Mouse (Mus musculus) liver, adult 2 months (tissue): ENCODE measurements around the gene Tsnaxip1.

Experiments
- CTCF ChIP-seq: fragments of 200-500 bp; IDR thresholded peaks from 2 replicates; pipeline ENCODE4 v1.5.1; 2011; ENCODE audit warnings: low read depth, low read length, control low read depth
- POLR2A ChIP-seq: fragments of 200-500 bp; IDR thresholded peaks from 2 replicates; pipeline ENCODE4 v1.6.1; 2011; ENCODE audit warnings: low read length, control low read depth; ENCODE audit not compliant: insufficient read depth; ENCODE audit errors: extremely low read depth

DNA sequence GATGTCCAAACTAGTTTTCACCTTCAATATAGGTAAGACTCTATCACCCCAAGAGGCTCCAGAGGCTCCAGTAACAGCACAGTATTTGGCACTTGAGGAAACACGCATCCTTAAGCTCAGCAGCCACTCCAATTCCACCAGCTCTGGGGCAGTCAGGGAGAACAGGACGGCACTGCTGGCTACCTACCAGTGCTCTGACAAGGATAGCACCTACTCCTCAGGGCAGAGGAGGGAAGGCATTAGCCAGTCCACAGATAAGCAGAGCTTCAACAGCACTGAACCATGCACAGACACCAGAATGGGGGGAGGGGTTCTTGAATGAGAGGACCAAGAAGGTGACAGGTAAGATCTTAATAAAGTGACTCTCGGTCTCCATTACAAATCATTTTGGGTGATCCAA, 7.9 kb upstream of the Tsnaxip1 start:
- TF ChIP-seq CTCF, result no peak
- TF ChIP-seq POLR2A, result no peak
